Mouse (Mus musculus): ENCODE measurements at regions not wholly inside any gene's neighbourhood (a gene's known extent, or its start where the extent isn't known, plus 50 kb on each side); places are given as distances from the start of the nearest gene placed in this dataset.

DNA sequence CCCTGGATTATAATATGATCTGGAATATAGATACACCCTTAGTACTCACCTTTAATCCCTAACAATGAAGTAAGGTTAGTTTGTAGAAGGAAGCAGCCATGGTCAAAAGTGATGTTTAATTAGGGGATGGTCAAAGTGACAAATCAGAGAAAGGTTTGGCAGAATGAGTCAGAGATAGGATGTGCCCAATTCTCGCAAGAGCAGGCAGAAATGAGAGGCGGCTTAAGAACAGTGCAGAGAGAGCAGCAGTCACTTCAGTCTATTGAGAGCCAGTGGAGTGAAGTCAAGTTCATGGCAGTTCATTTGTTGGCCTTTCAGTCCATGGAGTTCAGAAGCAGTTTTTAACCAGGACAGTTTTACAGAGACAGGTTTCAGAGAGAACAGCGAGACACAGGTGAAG lies 175.3 kb upstream of the Cxcr4 start:
- TF ChIP-seq CTCF (IDR thresholded peaks at IDR 0.05; ENCODE audit: insufficient read depth, low read depth, low read length) (no peak), POLR2A (IDR thresholded peaks at IDR 0.05; ENCODE audit: insufficient read depth, low read depth, low read length) (no peak)
